Mouse (Mus musculus) MEL (cell line): ENCODE results near the gene Hnrnpl. TPM values are rescaled to one million over a fixed set of nuclear protein-coding genes. Genes with fewer than 3 reads are reported as not detected.

Source experiments
- DNase-seq: peaks from one replicate; pipeline ENCODE4 v3.0.0; 2011; ENCODE audit warnings: low read depth, low spot score
- H3K27ac ChIP-seq: 2 replicates; pipeline ENCODE4 v1.5.1; 2012; ENCODE audit warnings: low read depth, mild to moderate bottlenecking, control low read depth, low read length, moderate library complexity; ENCODE audit not compliant: control insufficient read depth
- H3K27me3 ChIP-seq, 2 experiments: fragments of 150-350 bp in 1 of 2; sonication (generic) in 1 of 2; 2 replicates each; pipeline ENCODE4 v1.6.1; 2012; ENCODE audit warnings: low read length in 2 of 2, mild to moderate bottlenecking in 2 of 2, improper control_type of control experiment in 1 of 2, moderate library complexity in 1 of 2; ENCODE audit not compliant: insufficient read depth in 2 of 2, control insufficient read depth in 1 of 2
- H3K36me3 ChIP-seq, 2 experiments: 2 replicates each; pipeline ENCODE4 v1.6.1; 2012 to 2014; ENCODE audit warnings: low read length in 2 of 2, improper control_type of control experiment in 1 of 2, inconsistent platforms in 1 of 2, mild to moderate bottlenecking in 1 of 2; ENCODE audit not compliant: insufficient read depth in 2 of 2, control insufficient read depth in 1 of 2
- H3K4me1 ChIP-seq, 2 experiments: fragments of 150-350 bp in 1 of 2; sonication (generic) in 1 of 2; 2 replicates each; pipeline ENCODE4 v1.6.1; 2012; ENCODE audit warnings: low read length in 2 of 2, improper control_type of control experiment in 1 of 2, mild to moderate bottlenecking in 1 of 2; ENCODE audit not compliant: insufficient read depth in 2 of 2, control insufficient read depth in 1 of 2
- H3K4me3 ChIP-seq, 2 experiments: fragments of 150-350 bp in 1 of 2; sonication (generic) in 1 of 2; 2 replicates each; pipeline ENCODE4 v1.5.1; 2012; ENCODE audit warnings: low read depth in 2 of 2, low read length in 2 of 2, mild to moderate bottlenecking in 2 of 2, moderate library complexity in 2 of 2, control low read depth in 1 of 2, improper control_type of control experiment in 1 of 2; ENCODE audit not compliant: control insufficient read depth in 1 of 2, insufficient read depth in 1 of 2
- H3K79me2 ChIP-seq: 2 replicates; pipeline ENCODE4 v1.6.1; 2012; ENCODE audit warnings: mild to moderate bottlenecking, low read length, moderate library complexity; ENCODE audit not compliant: control insufficient read depth, poor library complexity, insufficient read depth
- H3K9ac ChIP-seq: 2 replicates; pipeline ENCODE4 v1.6.1; 2012; ENCODE audit warnings: low read depth, mild to moderate bottlenecking, control low read depth, low read length, moderate library complexity; ENCODE audit not compliant: control insufficient read depth, poor library complexity, severe bottlenecking
- H3K9me3 ChIP-seq: fragments of 150-350 bp; sonication (generic); replicated peaks from 2 replicates; pipeline ENCODE4 v1.6.1; 2012; ENCODE audit warnings: mild to moderate bottlenecking, low read length, improper control_type of control experiment, moderate library complexity; ENCODE audit not compliant: insufficient read depth
- CHD2 ChIP-seq: IDR thresholded peaks from 2 replicates; pipeline ENCODE4 v1.6.1; 2011; ENCODE audit warnings: low read length, improper control_type of control experiment
- CTCF ChIP-seq, 3 experiments: IDR thresholded peaks in 2 of 3; conservative IDR thresholded peaks in 1 of 3; 2 replicates each; pipeline ENCODE4 v1.5.1; 2011 to 2012; ENCODE audit warnings: low read length in 3 of 3, low read depth in 2 of 3, mild to moderate bottlenecking in 2 of 3, improper control_type of control experiment in 1 of 3, inconsistent platforms in 1 of 3, mixed read lengths in 1 of 3, moderate library complexity in 1 of 3; ENCODE audit not compliant: control insufficient read depth in 1 of 3, insufficient read depth in 1 of 3, poor library complexity in 1 of 3, severe bottlenecking in 1 of 3
- EP300 ChIP-seq, 2 experiments: IDR thresholded peaks; 2 replicates each; pipeline ENCODE4 v1.6.1; 2011; ENCODE audit warnings: improper control_type of control experiment in 2 of 2, low read length in 2 of 2, low read depth in 1 of 2, mild to moderate bottlenecking in 1 of 2
- ETS1 ChIP-seq: IDR thresholded peaks from 2 replicates; pipeline ENCODE4 v1.6.1; 2012; ENCODE audit warnings: low read depth, mild to moderate bottlenecking, inconsistent platforms, low read length, improper control_type of control experiment, moderate library complexity
- GABPA ChIP-seq: IDR thresholded peaks from 2 replicates; pipeline ENCODE4 v1.6.1; 2012; ENCODE audit warnings: low read depth, mild to moderate bottlenecking, inconsistent platforms, low read length, improper control_type of control experiment, moderate library complexity
- GATA1 ChIP-seq: IDR thresholded peaks from 2 replicates; pipeline ENCODE4 v1.6.1; 2011; ENCODE audit warnings: low read depth, low read length, improper control_type of control experiment
- JUND ChIP-seq: IDR thresholded peaks from 2 replicates; pipeline ENCODE4 v1.6.1; 2011; ENCODE audit warnings: low read depth, mild to moderate bottlenecking, improper control_type of control experiment, low read length
- KAT2A ChIP-seq: conservative IDR thresholded peaks from 2 replicates; pipeline ENCODE4 v1.6.1; 2012; ENCODE audit warnings: low read depth, low read length, improper control_type of control experiment, inconsistent platforms
- MAFK ChIP-seq: IDR thresholded peaks from 2 replicates; pipeline ENCODE4 v1.6.1; 2011; ENCODE audit warnings: low read depth, mild to moderate bottlenecking, low read length, improper control_type of control experiment, borderline replicate concordance
- MAX ChIP-seq: IDR thresholded peaks from 2 replicates; pipeline ENCODE4 v1.6.1; 2011; ENCODE audit warnings: low read length, improper control_type of control experiment
- MEF2A ChIP-seq: IDR thresholded peaks from 2 replicates; pipeline ENCODE4 v1.6.1; 2014; ENCODE audit warnings: low read depth, mild to moderate bottlenecking, inconsistent platforms, low read length, improper control_type of control experiment; ENCODE audit not compliant: poor library complexity, insufficient replicate concordance, severe bottlenecking; ENCODE audit errors: extremely low read depth
- MYC ChIP-seq: IDR thresholded peaks from 2 replicates; pipeline ENCODE4 v1.6.1; 2011; ENCODE audit warnings: low read depth, mild to moderate bottlenecking, low read length, improper control_type of control experiment, moderate library complexity
- POLR2AphosphoS2 ChIP-seq: IDR thresholded peaks from 2 replicates; pipeline ENCODE4 v1.6.1; 2011; ENCODE audit warnings: low read length, improper control_type of control experiment
- SIN3A ChIP-seq: IDR thresholded peaks from 2 replicates; pipeline ENCODE4 v1.6.1; 2012; ENCODE audit warnings: low read length, improper control_type of control experiment, inconsistent platforms
- SMC3 ChIP-seq: IDR thresholded peaks from 2 replicates; pipeline ENCODE4 v1.6.1; 2011; ENCODE audit warnings: low read depth, low read length, improper control_type of control experiment
- TAL1 ChIP-seq: IDR thresholded peaks from 2 replicates; pipeline ENCODE4 v1.6.1; 2012; ENCODE audit warnings: mild to moderate bottlenecking, inconsistent platforms, low read length, moderate library complexity, mixed read lengths
- TCF12 ChIP-seq: IDR thresholded peaks from 2 replicates; pipeline ENCODE4 v1.6.1; 2014; ENCODE audit warnings: low read depth, mild to moderate bottlenecking, inconsistent platforms, low read length, improper control_type of control experiment, moderate library complexity
- USF1 ChIP-seq: IDR thresholded peaks from 2 replicates; pipeline ENCODE4 v1.6.1; 2014; ENCODE audit warnings: low read depth, mild to moderate bottlenecking, inconsistent platforms, low read length, improper control_type of control experiment, moderate library complexity
- ZKSCAN1 ChIP-seq: IDR thresholded peaks from 2 replicates; pipeline ENCODE4 v1.6.1; 2012; ENCODE audit warnings: low read depth, mild to moderate bottlenecking, inconsistent platforms, low read length, improper control_type of control experiment, moderate library complexity
- ZMIZ1 ChIP-seq: IDR thresholded peaks from 2 replicates; pipeline ENCODE4 v1.6.1; 2012; ENCODE audit warnings: low read depth, mild to moderate bottlenecking, inconsistent platforms, low read length, improper control_type of control experiment, moderate library complexity
- ZNF384 ChIP-seq: IDR thresholded peaks from 2 replicates; pipeline ENCODE4 v1.6.1; 2012; ENCODE audit warnings: low read depth, mild to moderate bottlenecking, inconsistent platforms, low read length, improper control_type of control experiment
- polyA plus RNA-seq, 2 experiments: library from polyadenylated mRNA; stranded (reverse) in 1 of 2; unstranded in 1 of 2; fragments of >175 nt in 1 of 2; fragments of >200 nt in 1 of 2; gene quantifications; 2 replicates each; pipeline versions ENCODE4 v1.2.1 to v1.2.4; 2012; ENCODE audit warnings: low replicate concordance in 2 of 2, low read depth in 1 of 2; ENCODE audit not compliant: insufficient read length in 2 of 2, insufficient read depth in 1 of 2, missing spikeins in 1 of 2
- total RNA-seq: library from RNA; depleted of rRNA; stranded (reverse); fragments of 300-350 nt; gene quantifications from 2 replicates; pipeline ENCODE4 v1.2.3, GENCODE M21; 2012

The Hnrnpl gene
- total and polyA plus RNA-seq, 3 experiments: 246 to 1,095 (median 684) TPM

DNA sequence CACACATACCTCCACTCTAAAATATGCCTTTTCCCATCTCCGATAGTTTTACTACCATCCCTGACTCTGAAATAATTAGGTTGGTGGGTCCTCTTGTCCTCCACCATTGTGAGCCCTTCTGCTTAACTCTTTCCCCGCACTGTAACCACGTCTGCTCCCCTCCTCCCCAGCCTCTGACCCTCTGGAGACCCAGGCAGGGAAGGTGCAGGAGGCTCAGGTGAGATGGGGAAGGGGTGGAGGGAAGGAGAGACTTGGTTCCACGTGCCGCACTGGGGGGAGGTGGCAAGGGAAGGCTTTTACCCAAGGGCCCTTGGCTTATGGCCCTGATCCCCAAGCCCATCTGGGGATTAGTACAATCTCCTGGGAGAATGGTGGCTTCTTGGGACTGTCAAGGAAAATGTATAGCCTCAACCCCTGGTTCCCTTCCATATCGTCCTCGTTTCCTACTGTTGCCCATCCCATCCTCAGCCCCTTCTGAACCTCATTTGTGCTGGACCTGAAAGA is 40.8 kb upstream of the Hnrnpl start, which contains the start of gene Nfkbib:
Nfkbib (minus strand) TSS at position 51 of the 504 bp plus-strand sequence.
- H3K4me1 ChIP-seq: peaks cover 27 to 46% of the 10 kb centered on the region in 2 experiments

DNA sequence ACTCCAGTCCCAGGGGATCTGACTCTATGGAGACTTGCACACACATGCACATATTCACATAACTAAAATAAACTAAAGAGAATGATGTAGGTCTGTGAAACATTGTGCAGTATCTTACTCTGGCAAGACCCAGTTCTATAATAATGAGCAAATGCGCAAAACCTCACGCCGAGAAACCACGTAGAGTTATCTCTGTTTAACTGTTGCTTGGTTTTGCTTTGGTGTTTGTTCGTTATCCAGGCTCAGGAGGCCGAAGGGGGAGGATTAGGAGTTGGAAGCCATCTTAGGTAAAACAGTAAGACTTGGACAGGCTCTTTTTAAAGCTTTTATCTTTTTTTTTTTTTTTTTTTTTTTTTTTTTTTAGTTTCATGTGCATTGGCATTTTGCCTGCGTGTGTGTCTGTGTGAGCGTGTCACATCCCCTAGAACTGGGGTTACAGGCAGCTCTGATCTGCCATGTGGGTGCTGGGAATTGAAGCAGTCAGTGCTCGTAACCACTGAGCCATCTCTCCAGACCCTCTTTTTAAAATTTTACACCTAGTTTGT is 38.9 kb upstream of the Hnrnpl start:
- TF ChIP-seq SMC3 (no peak), TAL1 (peak; percentile 28), GATA1 (peak; percentile 53), TCF12 (peak; percentile 69; the same call in 1 of the 2 replicates), ETS1 (peak; percentile 41; the same call in 1 of the 2 replicates), MAX (peak; percentile 0; the same call in 1 of the 2 replicates), MYC (peak; percentile 57; the same call in 1 of the 2 replicates), USF1 (no peak), GABPA (no peak), EP300 (IDR thresholded peaks at IDR 0.05; ENCODE audit: low read depth in 1 of 2, low read length in 2 of 2) (peak; percentile 7 to 75; a peak in 1 of 4 replicates), KAT2A (peak; percentile 14; the same call in 1 of the 2 replicates), MAFK (no peak), ZNF384 (peak; percentile 92), MEF2A (0 out of 2 replicates have a peak, but pooled peaks have one; percentile 12), SIN3A (peak; percentile 65), POLR2AphosphoS2 (no peak)

More for the DNA sequence above, 40.8 kb upstream of the Hnrnpl start, which contains the start of gene Nfkbib:
- Histone ChIP-seq H3K36me3 (peaks cover 0 to 32% of the 10 kb centered on the region in 2 experiments; a peak in 3 of 4 replicates), H3K4me3 (peak within 1 kb of the TSS; percentile 69 to 88), H3K79me2 (peaks cover 20% of the 10 kb centered on the region), H3K9ac (peak within 1 kb of the TSS; percentile 63), H3K9me3 (no peaks in the 10 kb centered on the region), H3K27ac (peak within 1 kb of the TSS; percentile 20), H3K27me3 (no peaks in the 10 kb centered on the region)
- TF ChIP-seq CHD2 (no peak), ETS1 (no peak), ZNF384 (no peak), ZKSCAN1 (no peak), CTCF (IDR thresholded peaks at IDR 0.05 in 2 of 3, conservative IDR thresholded peaks at IDR 0.05 in 1 of 3; ENCODE audit: control insufficient read depth in 1 of 3, insufficient read depth in 1 of 3, low read depth in 2 of 3, low read length in 3 of 3, poor library complexity in 1 of 3, severe bottlenecking in 1 of 3) (no peak), JUND (no peak), SIN3A (no peak), SMC3 (no peak), ZMIZ1 (no peak)
- DNase-seq: peak; percentile 8

More for the DNA sequence above, 38.9 kb upstream of the Hnrnpl start:
- Histone ChIP-seq H3K4me1 (peaks cover 27 to 46% of the 10 kb centered on the region in 2 experiments), H3K79me2 (peaks cover 20% of the 10 kb centered on the region), H3K27me3 (no peaks in the 10 kb centered on the region), H3K9ac (peak overlapping the region; percentile 57), H3K27ac (peak overlapping the region; percentile 95), H3K36me3 (peaks cover 1 to 32% of the 10 kb centered on the region in 2 experiments; a peak in 3 of 4 replicates), H3K4me3 (peak overlapping the region; percentile 8 to 33; a peak in 3 of 4 replicates), H3K9me3 (no peaks in the 10 kb centered on the region)
- DNase-seq: peak; percentile 81
